Mouse (Mus musculus) c-Kit-positive CD71-positive TER-119-positive erythroid progenitor cells, embryonic 14.5 days (primary cell): ENCODE data around the gene Tspan14.

Source experiments
- DNase-seq: peaks from one replicate; pipeline ENCODE4 v3.0.0-alpha.2; 2013; ENCODE audit warnings: low spot score

The Tspan14 gene

DNA sequence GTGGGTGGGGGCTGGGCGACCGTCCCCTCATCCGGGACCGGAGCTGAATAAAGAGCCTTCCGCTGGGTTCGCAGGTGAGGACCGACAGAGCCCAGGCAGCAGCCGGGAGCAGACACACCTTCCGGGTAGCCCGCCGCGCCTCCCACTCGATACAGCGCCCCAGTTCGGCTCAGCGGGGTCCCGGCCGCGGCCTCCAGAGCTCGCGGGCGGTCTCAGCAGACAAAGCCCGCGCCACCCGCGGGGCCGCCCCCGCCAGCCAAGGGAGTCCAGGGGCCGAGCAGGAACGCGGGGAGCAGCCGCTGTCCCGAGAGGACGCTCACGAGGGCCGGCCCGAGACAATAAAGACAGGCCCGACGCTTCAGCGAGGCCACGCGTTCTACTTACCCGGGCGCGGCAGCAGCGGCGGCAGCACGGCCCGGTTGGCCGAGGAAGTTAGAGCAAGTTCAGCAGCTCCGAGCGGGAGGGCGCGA, at the start of gene Tspan14:
TSS of gene Tspan14 (minus strand) at position 416 of the 470 bp plus-strand sequence.
- DNase-seq: no peak

- no peak for DNase-seq
Measured at GRCm38 (mm10) chr14:41014701-41015240, 48.2 kb upstream of the Tspan14 start.

- peak; percentile 87 for DNase-seq
Measured at GRCm38 (mm10) chr14:41013630-41014613, 47.3 kb upstream of the Tspan14 start, which contains the start of gene Fam213a. Fam213a (minus strand) TSS chr14:41013788.

DNA sequence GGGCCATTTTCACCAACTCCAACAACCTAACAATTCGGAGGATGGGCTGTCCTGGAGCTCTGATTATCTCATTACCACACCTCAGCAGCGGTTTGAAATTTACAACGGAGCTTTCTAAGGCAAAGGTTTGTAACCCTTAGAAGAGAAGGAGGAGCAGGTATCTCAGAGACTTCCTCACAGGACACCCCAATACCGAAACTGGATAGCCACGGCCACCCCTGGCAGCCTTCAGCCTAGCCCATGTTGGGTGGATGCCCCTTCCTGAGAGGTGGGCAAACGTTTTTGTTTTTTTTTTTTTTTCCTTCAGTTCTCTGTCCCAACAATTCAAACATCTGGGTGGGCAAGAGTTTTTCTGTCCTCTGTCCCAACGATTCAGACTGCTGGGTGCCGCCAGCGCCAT, 46.5 kb upstream of the Tspan14 start:
- DNase-seq: no peak

DNA sequence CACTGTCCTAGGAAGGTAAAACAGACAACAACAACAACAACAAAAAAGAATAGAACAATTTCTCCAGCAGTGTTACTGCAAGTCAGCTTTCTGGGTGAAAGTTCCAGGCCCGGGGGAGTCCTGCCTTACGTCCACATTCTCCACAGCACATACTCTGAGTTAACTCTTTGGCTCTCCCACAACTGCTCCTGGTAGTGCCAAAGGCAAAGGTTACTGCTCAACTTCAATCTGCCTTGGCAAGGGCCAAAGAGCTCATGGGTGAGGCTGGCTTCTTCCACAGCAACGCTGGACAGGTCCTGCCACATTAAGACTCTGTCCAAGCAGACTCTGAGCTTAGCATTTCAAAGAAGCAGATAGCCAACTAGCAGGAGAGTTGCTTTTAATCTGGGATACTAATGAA, 45.3 kb upstream of the Tspan14 start:
- DNase-seq: no peak

DNA sequence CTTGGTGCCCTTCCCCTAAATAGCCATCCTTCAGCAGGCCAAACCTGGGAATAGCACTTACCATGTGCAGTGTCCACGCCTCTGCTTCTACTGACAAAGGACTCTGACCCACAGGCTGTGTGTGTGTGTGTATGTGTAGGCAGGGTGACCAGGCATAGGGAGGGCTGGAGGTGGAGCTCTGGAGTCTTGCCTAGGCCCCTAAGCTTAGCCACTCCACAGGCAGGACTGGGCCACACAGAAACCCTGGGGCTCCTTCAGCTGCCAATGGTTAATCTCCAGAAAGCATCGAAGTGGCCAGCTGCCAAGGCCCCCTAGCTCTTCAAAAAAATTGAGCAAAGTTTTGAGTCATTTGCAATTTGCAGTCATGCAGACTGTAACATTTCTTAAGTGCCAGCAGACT, 41.5 kb upstream of the Tspan14 start:
- DNase-seq: no peak

GRCm38 (mm10) chr14:41007641-41008040, 41.0 kb upstream of the Tspan14 start:
- peak; percentile 69 for DNase-seq

DNA sequence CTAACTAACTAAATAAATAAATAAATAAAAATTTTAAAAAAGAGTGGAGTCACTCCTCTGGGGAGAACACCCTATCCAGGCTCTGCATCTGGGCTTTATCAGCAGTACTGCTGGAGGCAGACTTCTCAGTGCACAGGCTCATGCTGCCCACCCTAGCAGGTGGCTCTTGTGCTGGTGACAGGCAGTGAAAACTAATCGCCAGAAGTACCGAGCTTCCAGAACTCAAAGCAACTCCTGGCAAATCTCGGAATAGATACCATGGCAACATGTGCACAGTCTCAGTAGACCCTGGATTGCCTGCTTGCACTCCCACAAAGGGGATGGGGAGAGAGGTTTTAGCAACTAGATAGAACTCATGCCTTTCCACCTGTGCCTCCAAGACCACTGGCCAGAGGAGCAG, 40.3 kb upstream of the Tspan14 start:
- peak; percentile 83 for DNase-seq

GRCm38 (mm10) chr14:41006263-41006662, 39.7 kb upstream of the Tspan14 start:
- no peak for DNase-seq

GRCm38 (mm10) chr14:41005716-41006115, 39.1 kb upstream of the Tspan14 start:
- no peak for DNase-seq

DNA sequence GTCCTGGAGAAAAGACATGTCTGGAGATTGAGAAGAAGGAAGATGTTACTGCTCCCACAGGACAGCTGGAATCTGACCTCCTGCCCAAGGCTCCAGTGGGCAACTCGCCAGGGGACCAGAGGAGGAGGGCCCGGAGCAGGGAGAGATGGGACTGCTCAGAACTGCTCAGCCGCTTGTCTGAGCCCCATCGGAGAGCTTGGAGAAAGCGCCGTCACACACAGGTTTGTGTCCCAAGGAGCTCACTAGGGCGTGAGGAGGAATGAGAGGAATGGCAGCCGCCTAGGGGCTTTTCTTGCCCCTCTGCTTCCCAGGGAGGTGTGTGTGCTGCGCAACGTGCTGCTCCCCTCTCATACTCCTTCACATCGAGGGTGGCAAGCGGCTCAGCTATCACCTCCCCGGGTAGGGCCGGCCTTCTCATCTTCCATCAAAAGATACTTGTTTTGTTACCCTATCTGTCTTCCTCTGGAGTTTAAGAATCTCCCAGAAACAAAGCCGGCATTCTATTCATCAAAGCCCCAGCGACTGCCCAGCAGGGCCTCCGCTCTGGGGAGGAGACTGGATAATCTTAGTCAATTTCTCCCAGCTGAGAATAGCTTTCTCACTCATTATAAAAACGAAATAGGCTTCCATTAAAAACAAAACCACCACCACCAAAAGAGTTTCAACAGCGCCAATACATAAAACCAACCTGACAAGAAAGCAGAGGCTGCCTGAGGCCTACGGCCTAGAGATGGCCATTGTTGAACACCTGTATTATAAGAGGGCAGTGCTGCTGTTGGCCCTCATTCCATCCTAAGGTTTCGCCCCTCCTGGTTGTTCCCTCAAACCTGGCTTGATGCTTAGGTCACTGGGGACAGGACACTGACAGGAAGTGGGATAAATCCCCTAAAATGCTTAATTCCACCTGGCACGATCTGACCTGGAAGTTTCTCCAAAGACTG, 37.9 kb upstream of the Tspan14 start:
- DNase-seq: no peak

DNA sequence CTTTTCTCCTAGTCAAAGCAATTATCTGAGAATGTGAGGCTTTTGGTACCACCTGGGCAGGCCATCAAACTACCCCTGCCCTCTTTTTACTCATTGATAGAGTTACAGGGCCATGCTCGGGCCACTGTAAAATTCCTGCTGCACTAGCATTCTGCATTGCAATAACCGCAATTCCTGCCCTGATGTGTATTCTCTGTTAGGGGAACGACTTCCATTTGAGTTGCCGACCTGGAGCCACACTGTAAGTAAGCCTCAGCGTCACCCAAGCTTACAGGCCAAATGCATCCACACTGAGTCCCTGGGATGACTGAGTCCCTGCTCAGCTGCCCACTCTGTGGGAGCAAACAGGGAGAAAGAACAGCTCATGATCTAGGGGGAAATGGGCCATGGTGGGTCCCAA, 35.0 kb upstream of the Tspan14 start:
- no peak for DNase-seq

- no peak for DNase-seq
Measured at GRCm38 (mm10) chr14:41000801-41001200, 34.2 kb upstream of the Tspan14 start.

- DNase-seq: no peak
Measured at GRCm38 (mm10) chr14:40999904-41000645, 33.5 kb upstream of the Tspan14 start.

- no peak for DNase-seq
Measured at GRCm38 (mm10) chr14:40996171-40996570, 29.6 kb upstream of the Tspan14 start.

GRCm38 (mm10) chr14:40992464-40992863, 25.9 kb upstream of the Tspan14 start:
- DNase-seq: peak; percentile 72

DNA sequence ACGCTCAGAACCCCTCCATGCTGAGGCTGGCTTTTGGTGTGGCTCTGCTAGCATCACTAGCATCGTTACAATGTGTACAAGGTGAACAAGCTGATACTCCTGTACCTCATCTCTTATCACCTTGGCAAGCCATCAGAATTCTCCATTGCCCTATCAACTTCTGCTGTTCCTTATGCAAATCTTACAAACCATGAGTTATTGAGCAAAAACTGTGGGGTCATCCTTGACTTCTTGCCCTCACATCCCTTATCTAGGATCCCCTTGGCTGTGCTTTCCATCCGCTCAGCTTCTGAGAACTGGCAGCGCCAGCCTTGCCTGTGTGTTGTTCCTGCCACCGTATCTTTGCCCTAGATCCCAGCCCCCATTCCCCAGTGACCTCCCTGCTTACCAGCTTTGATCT, 22.2 kb upstream of the Tspan14 start:
- peak; percentile 61 for DNase-seq

GRCm38 (mm10) chr14:40987184-40987583, 20.6 kb upstream of the Tspan14 start:
- no peak for DNase-seq

GRCm38 (mm10) chr14:40985635-40986034, 19.0 kb upstream of the Tspan14 start:
- no peak for DNase-seq

DNA sequence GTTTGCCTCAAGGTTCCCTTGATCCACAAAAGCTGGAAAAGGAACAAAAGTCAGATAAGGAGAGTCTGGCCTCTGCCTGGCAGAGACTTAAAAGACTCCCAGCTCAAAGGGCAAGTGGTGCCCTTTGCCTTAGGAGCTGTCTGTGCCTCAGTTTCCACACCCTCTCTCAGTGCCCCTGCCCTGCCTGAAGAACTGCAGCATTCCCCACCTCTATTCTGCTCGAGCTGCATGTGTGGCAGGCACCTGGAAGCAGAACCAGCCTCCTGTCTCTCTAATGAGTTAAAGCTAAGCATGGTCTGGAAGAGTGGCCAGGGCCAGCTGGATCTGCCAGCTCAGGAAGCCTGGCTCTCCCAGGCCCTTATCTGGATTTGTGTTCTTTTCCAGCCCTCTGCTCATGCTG, 13.1 kb upstream of the Tspan14 start:
- DNase-seq: no peak

DNA sequence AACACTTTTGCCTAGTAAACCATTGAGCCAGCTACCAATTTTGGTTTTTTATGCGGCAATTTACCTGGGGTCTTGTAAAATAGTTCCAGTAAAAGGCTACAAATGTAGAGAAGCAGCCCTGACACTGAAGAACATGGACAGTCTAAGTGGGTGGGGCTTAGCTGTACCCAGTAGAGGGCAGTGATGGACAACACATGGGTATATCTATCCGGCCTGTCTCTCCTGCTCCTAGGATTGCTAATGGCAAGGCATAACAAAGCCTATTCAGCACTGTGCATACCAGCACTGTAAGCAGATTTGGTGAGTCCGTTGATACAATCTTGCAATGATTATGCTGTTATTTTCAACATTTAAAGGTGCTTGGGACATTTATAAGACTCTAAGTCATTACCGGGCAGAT, 12.4 kb upstream of the Tspan14 start:
- no peak for DNase-seq
